Mouse (Mus musculus) bone marrow macrophage, adult 2 months (primary cell): Measurements from ENCODE around the gene Rbm15. TPM values are rescaled to one million over a fixed set of nuclear protein-coding genes. Genes with fewer than 3 reads are reported as not detected.
"Not testable (repeated sequence)": the region's sequence is repeated elsewhere in the genome, so short reads cannot be mapped to it uniquely, and the experiment has no call there.

Experiments used
- H3K27ac ChIP-seq: 2 replicates; pipeline ENCODE4 v1.5.1; 2012; ENCODE audit warnings: low read depth, low read length; ENCODE audit not compliant: insufficient read depth
- H3K4me1 ChIP-seq: 2 replicates; pipeline ENCODE4 v1.6.1; 2012; ENCODE audit warnings: low read length; ENCODE audit not compliant: control insufficient read depth, insufficient read depth
- H3K4me3 ChIP-seq: 2 replicates; pipeline ENCODE4 v1.5.1; 2012; ENCODE audit warnings: mild to moderate bottlenecking, low read length, moderate library complexity; ENCODE audit not compliant: insufficient read depth
- CTCF ChIP-seq: IDR thresholded peaks from 2 replicates; pipeline ENCODE4 v1.5.1; 2012; ENCODE audit warnings: low read depth, mild to moderate bottlenecking, low read length, moderate library complexity
- POLR2A ChIP-seq: IDR thresholded peaks from 2 replicates; pipeline ENCODE4 v1.6.1; 2012; ENCODE audit warnings: mild to moderate bottlenecking, low read depth, low read length, borderline replicate concordance
- polyA plus RNA-seq: library from polyadenylated mRNA; stranded (reverse); fragments of >200 nt; gene quantifications from 2 replicates; pipeline ENCODE4 v1.2.4, GENCODE M21; 2012; ENCODE audit not compliant: missing spikeins, insufficient read depth, insufficient read length

Rbm15 gene
- polyA plus RNA-seq, 1 experiment = 16.0 TPM

DNA sequence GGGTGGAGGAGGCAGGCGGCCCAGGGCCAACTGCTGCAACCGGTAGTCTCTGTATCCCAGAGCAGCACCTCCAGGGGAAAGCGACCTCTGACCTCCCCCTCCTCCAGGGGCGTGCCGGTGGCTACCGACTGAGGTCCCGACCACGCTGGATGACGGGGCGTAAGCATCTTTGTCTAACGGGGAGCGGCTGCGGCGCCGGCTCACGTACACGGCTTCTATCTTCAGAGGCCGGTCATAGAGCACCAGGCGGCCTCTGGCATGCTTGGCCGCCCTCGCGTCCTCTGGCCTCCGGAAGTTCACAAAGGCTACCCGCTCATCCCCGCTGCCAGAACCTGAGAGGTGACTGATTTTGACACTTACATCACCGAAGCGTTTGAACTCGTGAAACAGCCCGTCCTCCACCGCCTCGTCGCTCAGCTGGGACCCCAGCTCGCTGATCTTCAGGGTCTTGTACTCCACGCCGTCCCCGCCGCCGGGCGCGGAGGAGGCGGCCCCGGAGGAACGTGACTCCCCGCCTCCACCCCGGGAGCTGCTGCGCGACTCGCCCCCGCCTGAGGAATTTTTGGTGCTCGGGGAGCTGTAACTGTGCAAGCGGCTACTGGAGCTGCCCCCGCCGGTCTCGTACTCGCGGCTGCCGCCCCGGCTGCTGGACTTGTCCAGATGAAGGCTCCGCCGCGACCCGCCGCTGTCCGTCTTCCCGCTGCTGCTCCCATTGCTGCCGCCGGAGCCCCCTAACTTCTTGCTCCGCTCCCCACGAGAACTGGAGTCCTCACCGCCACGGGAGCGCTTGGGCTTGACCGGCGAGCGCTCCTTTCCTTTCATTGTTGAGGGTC is 1.1 kb downstream of the Rbm15 start:
- peak overlapping the region; percentile 79 for H3K27ac ChIP-seq
- TF ChIP-seq POLR2A (no peak), CTCF (no peak)
- H3K4me1 ChIP-seq = peaks cover 16% of the 10 kb centered on the region
- peak overlapping the region; percentile 89 for H3K4me3 ChIP-seq

- peaks cover 16% of the 10 kb centered on the region for H3K4me1 ChIP-seq
- TF ChIP-seq CTCF = no peak
- no peak for TF ChIP-seq POLR2A
- no peak overlapping the region for H3K27ac ChIP-seq
- peak overlapping the region; percentile 89 for H3K4me3 ChIP-seq
These were observed 1.7 kb downstream of the Rbm15 start for GRCm38 (mm10) chr3:107331746-107332126.

- TF ChIP-seq CTCF (no peak), POLR2A (no peak)
- peak overlapping the region; percentile 89; the same call in 1 of the 2 replicates for H3K4me3 ChIP-seq
- H3K4me1 ChIP-seq = peaks cover 16% of the 10 kb centered on the region
- no peak overlapping the region for H3K27ac ChIP-seq
These were observed 2.7 kb downstream of the Rbm15 start for GRCm38 (mm10) chr3:107330503-107331424.

DNA sequence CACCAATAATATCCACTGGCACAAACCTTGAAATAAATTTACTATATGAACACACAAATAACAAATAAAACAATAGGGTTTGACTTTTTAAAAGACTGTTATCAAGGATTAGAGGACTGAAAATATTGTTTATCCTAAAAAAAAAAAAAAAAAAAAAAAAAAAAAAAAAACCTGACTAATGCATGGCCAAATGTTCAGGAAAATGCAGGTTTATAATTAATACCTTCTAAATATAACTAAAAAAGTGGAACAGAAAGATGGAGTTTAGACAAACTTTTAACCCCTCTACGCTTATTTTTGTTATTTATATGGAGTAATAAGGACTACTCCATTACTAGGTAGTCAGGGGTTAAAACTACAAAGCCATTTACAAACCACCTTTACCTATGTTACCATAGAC is 7.0 kb downstream of the Rbm15 start:
- Histone ChIP-seq H3K27ac (no peak overlapping the region), H3K4me3 (no peak overlapping the region), H3K4me1 (peaks cover 21% of the 10 kb centered on the region)
- no peak for TF ChIP-seq CTCF
- TF ChIP-seq POLR2A = no peak

- Histone ChIP-seq H3K4me3 (no peak overlapping the region), H3K27ac (no peak overlapping the region), H3K4me1 (peaks cover 9% of the 10 kb centered on the region; the same call in 1 of the 2 replicates)
- TF ChIP-seq POLR2A (no peak), CTCF (no peak)
These were observed 11.7 kb downstream of the Rbm15 start for GRCm38 (mm10) chr3:107321776-107322175.

GRCm38 (mm10) chr3:107321141-107321540 is 12.3 kb downstream of the Rbm15 start:
- TF ChIP-seq POLR2A = no peak

GRCm38 (mm10) chr3:107317338-107317737 is 16.1 kb downstream of the Rbm15 start:
- H3K4me1 ChIP-seq = 0 out of 2 replicates have a peak, but pooled peaks cover 2% of the 10 kb centered on the region
- no peak overlapping the region for H3K27ac ChIP-seq
- TF ChIP-seq CTCF (no peak), POLR2A (no peak)
- no peak overlapping the region for H3K4me3 ChIP-seq

More at GRCm38 (mm10) chr3:107321141-107321540, 12.3 kb downstream of the Rbm15 start:
- Histone ChIP-seq H3K4me1 (peaks cover 9% of the 10 kb centered on the region; the same call in 1 of the 2 replicates), H3K4me3 (no peak overlapping the region), H3K27ac (no peak overlapping the region)

DNA sequence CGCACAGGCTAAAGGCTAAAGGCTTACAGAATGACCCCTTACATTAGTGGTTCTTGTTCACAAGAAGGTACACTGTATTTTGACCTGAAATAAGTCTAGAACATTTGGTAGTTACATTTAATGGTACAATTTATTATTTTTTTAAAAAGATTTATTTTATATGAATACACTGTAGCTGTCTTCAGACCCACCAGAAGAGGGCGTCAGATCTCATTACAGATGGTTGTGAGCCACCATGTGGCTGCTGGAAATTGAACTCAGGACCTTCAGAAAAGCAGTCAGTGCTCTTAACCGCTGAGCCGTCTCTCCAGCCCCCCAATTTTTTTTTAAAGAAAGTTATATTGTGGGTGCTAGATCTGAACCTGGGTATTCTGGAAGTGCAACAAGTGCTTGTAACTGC is 36.6 kb downstream of the Rbm15 start:
- not testable (repeated sequence) for H3K4me3 ChIP-seq, H3K27ac ChIP-seq, H3K4me1 ChIP-seq

DNA sequence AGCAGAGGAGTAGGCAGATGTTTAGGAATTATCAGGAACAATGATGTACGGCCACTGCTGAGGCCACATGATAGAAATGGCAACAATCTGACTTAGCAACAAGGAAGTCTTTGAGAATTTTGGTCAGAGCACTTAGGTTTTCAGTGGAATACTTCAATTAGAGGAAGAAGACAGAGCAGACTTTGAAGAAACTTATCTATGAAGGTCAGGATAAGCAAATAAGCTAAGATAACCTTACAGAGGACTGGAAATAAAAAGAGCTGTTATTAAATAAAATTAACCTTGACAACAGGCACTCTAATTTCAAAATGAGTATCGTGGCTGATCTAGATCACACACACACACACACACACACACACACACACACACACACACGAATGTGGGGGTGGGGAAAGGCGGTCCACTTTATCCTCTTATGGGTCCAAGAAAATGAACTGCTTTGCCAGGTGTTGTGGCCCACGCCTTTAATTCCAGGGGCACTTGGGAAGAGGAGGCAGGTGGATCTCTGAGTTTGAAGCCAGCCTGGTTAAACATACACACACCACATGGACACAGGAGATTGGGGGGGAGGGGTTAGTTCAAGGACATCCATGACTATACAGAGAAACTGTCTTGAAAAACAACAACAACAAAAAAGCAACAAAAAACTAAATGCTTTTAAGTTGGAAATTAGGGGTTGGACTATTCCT is 37.7 kb downstream of the Rbm15 start:
- TF ChIP-seq POLR2A (no peak), CTCF (no peak)
- Histone ChIP-seq H3K27ac (no peak overlapping the region), H3K4me1 (no peaks in the 10 kb centered on the region), H3K4me3 (no peak overlapping the region)
